Mouse (Mus musculus): ENCODE results near the gene a.

Gene a

GRCm38 (mm10) chr2:155090909-155091742 is 299.9 kb downstream of the a start:
- DNase-seq (ENCODE audit: extremely low spot score, low spot score), result no peak

DNA sequence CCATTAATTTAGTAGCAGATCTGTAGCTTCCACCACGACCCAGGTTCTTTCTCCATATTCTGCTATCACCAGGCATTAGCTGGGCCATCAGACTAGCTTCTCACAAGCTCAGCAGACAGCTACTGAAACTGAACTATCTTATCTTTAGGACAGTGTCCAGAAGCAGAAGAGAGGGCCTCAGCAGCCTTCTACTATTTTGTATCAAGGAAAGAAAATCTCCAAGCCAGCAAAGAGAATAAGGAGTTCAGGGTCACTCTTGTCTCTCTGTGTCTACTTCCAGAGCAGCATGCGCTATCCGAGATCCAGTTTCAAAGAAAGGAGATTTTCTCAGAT is 300.5 kb downstream of the a start:
- no peak for DNase-seq (ENCODE audit: extremely low spot score, low spot score)

GRCm38 (mm10) chr2:155093418-155093817 is 302.2 kb downstream of the a start:
- no peak for DNase-seq (ENCODE audit: extremely low spot score, low spot score)

- DNase-seq (ENCODE audit: extremely low spot score, low spot score), result no peak
Measured at GRCm38 (mm10) chr2:155098720-155099380, 307.6 kb downstream of the a start.

DNA sequence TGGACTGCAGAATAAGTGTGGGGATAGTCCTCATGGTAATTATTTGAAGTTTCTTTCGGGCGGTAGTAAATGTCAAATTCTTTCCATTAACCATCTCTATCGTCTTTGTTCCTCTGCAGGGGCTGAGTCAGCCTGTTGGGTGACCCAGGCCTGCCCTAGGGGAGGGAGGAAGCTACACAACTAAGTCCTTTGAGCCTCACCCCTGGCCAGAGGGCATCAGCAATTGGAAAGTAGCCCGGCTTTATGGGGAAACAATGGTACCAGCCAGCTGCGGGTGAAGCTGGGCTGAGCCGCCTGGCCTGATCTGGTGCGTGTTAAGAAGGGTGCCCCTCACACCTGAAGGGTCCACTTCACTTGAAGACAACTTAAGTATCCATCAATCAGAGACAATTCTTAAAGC is 308.2 kb downstream of the a start:
- no peak for DNase-seq (ENCODE audit: extremely low spot score, low spot score)

DNA sequence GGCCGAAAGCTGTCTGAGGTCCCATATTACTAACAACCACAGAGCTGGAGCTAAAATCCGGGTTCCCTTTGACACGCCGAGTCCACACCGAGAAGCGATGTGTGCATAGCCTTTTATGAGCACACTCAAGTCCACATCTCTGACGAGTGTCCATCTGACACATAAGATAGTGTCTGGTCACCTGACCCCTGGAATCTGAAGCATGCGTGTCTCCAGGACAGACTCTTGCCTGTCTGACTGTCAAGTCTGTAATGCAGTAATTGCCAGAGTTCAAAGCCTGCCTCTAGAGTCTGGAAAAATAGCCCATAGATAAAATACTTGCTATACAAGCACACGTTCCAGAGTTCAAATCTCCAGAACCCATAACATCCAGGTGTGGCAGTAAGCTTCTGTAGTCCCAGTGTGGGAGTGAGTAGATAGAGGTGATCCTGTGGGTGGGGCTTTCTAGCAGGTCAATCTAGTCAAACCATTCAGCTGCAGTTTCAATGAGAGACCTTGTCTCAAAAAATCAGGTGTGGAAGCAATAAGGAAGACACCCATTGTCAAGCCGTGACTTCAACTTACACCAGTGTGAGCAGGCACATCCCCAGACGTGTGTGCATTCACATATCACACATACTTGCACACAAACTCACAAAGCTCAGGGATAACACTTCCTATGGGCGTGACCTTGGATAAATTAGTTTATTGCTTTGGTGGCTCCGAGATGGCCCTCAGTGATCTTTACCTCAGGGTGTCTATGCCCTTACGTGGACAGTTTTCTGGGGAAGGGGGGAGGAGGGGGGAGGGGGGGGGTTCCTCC is 309.0 kb downstream of the a start:
- DNase-seq (ENCODE audit: extremely low spot score, low spot score), result no peak
